Mouse (Mus musculus) C2C12 (cell line): ENCODE data around the gene Zbtb32.

Experiments used
- CEBPB ChIP-seq: IDR thresholded peaks from one replicate; pipeline ENCODE4 v1.6.1; 2011; ENCODE audit warnings: low read depth, mild to moderate bottlenecking, control low read depth, moderate library complexity
- CTCF ChIP-seq: IDR thresholded peaks from one replicate; pipeline ENCODE4 v1.5.1; 2011; ENCODE audit not compliant: control insufficient read depth, insufficient read depth, insufficient read length
- MYOG ChIP-seq: IDR thresholded peaks from one replicate; pipeline ENCODE4 v1.6.1; 2011; ENCODE audit not compliant: control insufficient read depth, insufficient read length; ENCODE audit errors: extremely low read depth

DNA sequence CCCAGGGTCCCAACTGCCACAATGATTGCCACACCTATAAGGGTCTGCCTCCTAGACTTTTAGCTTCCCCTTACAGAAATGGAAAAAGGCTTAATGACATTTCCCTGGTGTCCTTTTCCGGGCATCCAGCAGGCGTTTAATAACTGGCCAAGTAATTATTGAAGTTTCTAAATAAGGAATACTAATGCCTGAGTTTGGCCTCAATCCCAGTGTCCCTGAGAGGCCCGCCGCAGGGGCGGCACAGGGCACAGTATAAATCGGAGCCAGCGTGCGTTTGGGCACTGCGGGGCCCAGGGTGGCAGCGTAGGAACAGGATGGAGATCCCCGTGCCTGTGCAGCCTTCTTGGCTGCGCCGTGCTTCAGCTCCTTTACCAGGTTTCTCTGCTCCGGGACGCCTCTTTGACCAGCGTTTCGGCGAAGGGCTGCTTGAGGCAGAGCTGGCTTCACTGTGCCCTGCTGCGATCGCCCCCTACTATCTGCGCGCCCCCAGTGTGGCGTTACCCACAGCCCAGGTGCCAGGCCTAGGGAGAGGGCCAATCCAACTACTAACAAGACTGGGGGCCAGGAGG lies 45.6 kb downstream of the Zbtb32 start:
- no peak for TF ChIP-seq MYOG
- TF ChIP-seq CTCF = no peak
- no peak for TF ChIP-seq CEBPB
